In genomic region chr14:120660321-120660781, GRCm38 (mm10) we compare ENCODE assay signal across 9 mouse cellular contexts.
DNase-seq lines count a peak whose midpoint lies in the region; ATAC-seq and TF ChIP-seq lines count a peak whose summit lies in the region.
"Had no signal": no experiment of that assay in that cellular context is flagged by ENCODE, and none has a peak within 500 bp of the region (broad histone marks: within the 10 kb centered on the region; RNA-seq: fewer than 3 reads in every experiment).

No protein-coding gene starts in this region.

- TF ChIP-seq EP300 in heart, postnatal 0 days (IDR thresholded peaks at IDR 0.05; ENCODE audit: low read depth) = no peak

- H3K4me3 ChIP-seq in heart, postnatal 0 days (ENCODE audit: low read depth, low read length) = no peak overlapping the region
- H3K4me3 ChIP-seq in midbrain, embryonic 11.5 days (ENCODE audit: low read depth, low read length) = no peak overlapping the region
- H3K4me3 ChIP-seq: neural tube, embryonic 12.5 days had no signal

- ATAC-seq in heart, postnatal 0 days (ENCODE audit: insufficient read depth, low read depth) = peak; percentile 63; the same call in 1 of the 2 replicates
- ATAC-seq in granulocyte monocyte progenitor cell, adult 5-6 weeks (replicated peaks; ENCODE audit: poor library complexity, severe bottlenecking) = no peak
- no peak for ATAC-seq in midbrain, embryonic 11.5 days (ENCODE audit: low FRiP score)

- H3K27me3 ChIP-seq in heart, postnatal 0 days (ENCODE audit: control insufficient read depth, insufficient read depth, low read length) = no peaks in the 10 kb centered on the region
- no peaks in the 10 kb centered on the region for H3K27me3 ChIP-seq in midbrain, embryonic 11.5 days (ENCODE audit: control insufficient read depth, insufficient read depth, low read length)
- H3K27me3 ChIP-seq: neural tube, embryonic 12.5 days had no signal

- H3K9me3 ChIP-seq in heart, postnatal 0 days (replicated peaks; ENCODE audit: control insufficient read depth, low read length) = no peaks in the 10 kb centered on the region
- no peaks in the 10 kb centered on the region for H3K9me3 ChIP-seq in midbrain, embryonic 11.5 days (ENCODE audit: control insufficient read depth, low read length)
- H3K9me3 ChIP-seq: neural tube, embryonic 12.5 days had no signal

- WGBS in heart, postnatal 0 days = 47% methylated on average over 6 of the region's 6 CpGs
- 74% methylated on average over 6 of the region's 6 CpGs for WGBS in midbrain, embryonic 11.5 days

- H3K4me2 ChIP-seq in heart, postnatal 0 days (ENCODE audit: low read depth, low read length) = no peak overlapping the region
- H3K4me2 ChIP-seq in midbrain, embryonic 11.5 days = no peak overlapping the region
- H3K4me2 ChIP-seq: neural tube, embryonic 12.5 days had no signal

- no peak overlapping the region for H3K9ac ChIP-seq in heart, postnatal 0 days (replicated peaks; ENCODE audit: low read depth, low read length)
- H3K9ac ChIP-seq in midbrain, embryonic 11.5 days (ENCODE audit: low read length) = no peak overlapping the region
- H3K9ac ChIP-seq: neural tube, embryonic 12.5 days had no signal

- peak; percentile 44 for DNase-seq in left cerebral cortex, adult 11 months (ENCODE audit: low spot score)
- no peak for DNase-seq in left cerebral cortex, adult 8-10 months (ENCODE audit: low spot score in 2 of 2)
- DNase-seq in cerebellum, adult 18-20 months = peak; percentile 23 to 37
- DNase-seq in heart, postnatal 0 days (ENCODE audit: low spot score) = no peak
- peak; percentile 43 to 66 for DNase-seq in layer of hippocampus, postnatal 10 days (ENCODE audit: low spot score in 2 of 2)
- DNase-seq in lung, postnatal 36 days = peak; percentile 82
- DNase-seq in midbrain, embryonic 11.5 days (ENCODE audit: low spot score, missing footprints) = no peak

- peak; percentile 78 for TF ChIP-seq CTCF in heart, postnatal 0 days (IDR thresholded peaks at IDR 0.05; ENCODE audit: low read depth)

- H3K36me3 ChIP-seq in heart, postnatal 0 days (replicated peaks; ENCODE audit: control insufficient read depth, insufficient read depth, low read length) = no peaks in the 10 kb centered on the region
- no peaks in the 10 kb centered on the region for H3K36me3 ChIP-seq in midbrain, embryonic 11.5 days (ENCODE audit: control insufficient read depth, insufficient read depth, low read length)
- H3K36me3 ChIP-seq: neural tube, embryonic 12.5 days had no signal

- H3K4me1 ChIP-seq in heart, postnatal 0 days (ENCODE audit: control insufficient read depth, insufficient read depth) = no peaks in the 10 kb centered on the region
- no peaks in the 10 kb centered on the region for H3K4me1 ChIP-seq in midbrain, embryonic 11.5 days (ENCODE audit: control insufficient read depth, insufficient read depth, low read length)
- H3K4me1 ChIP-seq: neural tube, embryonic 12.5 days had no signal

- H3K27ac ChIP-seq in heart, postnatal 0 days (ENCODE audit: low read depth) = no peak overlapping the region
- no peak overlapping the region for H3K27ac ChIP-seq in midbrain, embryonic 11.5 days (ENCODE audit: low read depth, low read length)
- H3K27ac ChIP-seq: neural tube, embryonic 12.5 days had no signal

Comparison
In these comparisons a context has a peak if more than half of its experiments do, and no peak if none do; other contexts are left out.
1. DNase-seq: peak in left cerebral cortex, adult 11 months (single experiment), cerebellum, adult 18-20 months (2 of 2), layer of hippocampus, postnatal 10 days (2 of 2) and lung, postnatal 36 days (single experiment); none in left cerebral cortex, adult 8-10 months (0 of 2), heart, postnatal 0 days (single experiment) and midbrain, embryonic 11.5 days (single experiment).